Mouse (Mus musculus): ENCODE results near the gene Tpst1. TPM values are rescaled to one million over a fixed set of nuclear protein-coding genes. Genes with fewer than 3 reads are reported as not detected.

The Tpst1 gene
- polyA plus RNA-seq, 1 experiment from 2014 or later: 28.7 TPM

DNA sequence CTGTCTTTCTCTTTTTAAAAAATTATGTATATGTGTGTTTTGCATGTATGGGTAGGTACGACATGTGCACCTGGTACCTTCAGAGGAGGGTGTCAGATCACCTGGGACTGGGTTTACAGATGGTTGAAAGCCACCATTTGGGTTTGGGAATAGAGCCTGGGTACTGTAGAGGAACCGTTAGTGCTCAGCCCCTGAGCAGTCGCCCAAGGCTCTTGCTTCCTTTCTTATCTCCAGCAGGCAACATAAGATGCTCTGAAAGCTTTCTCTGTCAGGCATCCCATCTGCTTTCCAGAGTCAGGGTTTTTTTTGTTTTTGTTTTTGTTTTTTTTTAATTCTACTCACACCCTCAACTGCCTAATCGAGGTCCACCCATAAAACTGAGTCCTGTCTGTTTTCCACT, 92.1 kb downstream of the Tpst1 start:
- H3K4me1 ChIP-seq (replicated peaks; ENCODE audit: control insufficient read depth, insufficient read depth, low read length): no peaks in the 10 kb centered on the region
- H3K4me2 ChIP-seq (replicated peaks; ENCODE audit: low read depth): no peak overlapping the region
- no peaks in the 10 kb centered on the region for H3K27me3 ChIP-seq (replicated peaks; ENCODE audit: control insufficient read depth, insufficient read depth, low read length)
- no peak overlapping the region for H3K4me3 ChIP-seq (ENCODE audit: low read depth, low read length)
- H3K36me3 ChIP-seq (ENCODE audit: control insufficient read depth, insufficient read depth): no peaks in the 10 kb centered on the region
- no peak overlapping the region for H3K27ac ChIP-seq (ENCODE audit: low read depth, low read length)
- H3K9me3 ChIP-seq (ENCODE audit: control insufficient read depth): no peaks in the 10 kb centered on the region
- no peak for ATAC-seq
- WGBS: 82% methylated on average over 4 of the region's 4 CpGs
- TF ChIP-seq CTCF (IDR thresholded peaks at IDR 0.05; ENCODE audit: low read depth): no peak
- H3K9ac ChIP-seq (ENCODE audit: low read depth, low read length): no peak overlapping the region

DNA sequence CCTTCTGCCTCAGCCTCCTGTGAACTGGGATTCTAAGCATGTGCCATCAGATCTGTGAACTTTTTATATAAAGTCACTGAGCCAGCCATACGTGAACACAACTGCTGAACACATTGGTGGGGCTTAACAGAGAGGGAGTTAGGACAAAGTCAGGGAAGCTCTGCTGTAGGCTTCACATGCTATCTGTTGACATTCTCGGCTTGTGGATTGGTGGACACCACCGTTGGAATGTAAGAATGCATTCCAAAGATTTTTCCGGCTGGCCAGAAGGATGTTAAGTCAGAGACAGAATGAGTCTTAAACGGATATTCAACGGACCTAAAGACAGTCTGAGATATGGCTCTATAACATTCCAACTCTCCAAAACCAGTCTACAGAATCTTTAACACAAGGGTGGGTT, 96.0 kb downstream of the Tpst1 start:
- no peak overlapping the region for H3K27ac ChIP-seq (ENCODE audit: low read depth, low read length)
- 35% methylated on average over 6 of the region's 6 CpGs for WGBS

DNA sequence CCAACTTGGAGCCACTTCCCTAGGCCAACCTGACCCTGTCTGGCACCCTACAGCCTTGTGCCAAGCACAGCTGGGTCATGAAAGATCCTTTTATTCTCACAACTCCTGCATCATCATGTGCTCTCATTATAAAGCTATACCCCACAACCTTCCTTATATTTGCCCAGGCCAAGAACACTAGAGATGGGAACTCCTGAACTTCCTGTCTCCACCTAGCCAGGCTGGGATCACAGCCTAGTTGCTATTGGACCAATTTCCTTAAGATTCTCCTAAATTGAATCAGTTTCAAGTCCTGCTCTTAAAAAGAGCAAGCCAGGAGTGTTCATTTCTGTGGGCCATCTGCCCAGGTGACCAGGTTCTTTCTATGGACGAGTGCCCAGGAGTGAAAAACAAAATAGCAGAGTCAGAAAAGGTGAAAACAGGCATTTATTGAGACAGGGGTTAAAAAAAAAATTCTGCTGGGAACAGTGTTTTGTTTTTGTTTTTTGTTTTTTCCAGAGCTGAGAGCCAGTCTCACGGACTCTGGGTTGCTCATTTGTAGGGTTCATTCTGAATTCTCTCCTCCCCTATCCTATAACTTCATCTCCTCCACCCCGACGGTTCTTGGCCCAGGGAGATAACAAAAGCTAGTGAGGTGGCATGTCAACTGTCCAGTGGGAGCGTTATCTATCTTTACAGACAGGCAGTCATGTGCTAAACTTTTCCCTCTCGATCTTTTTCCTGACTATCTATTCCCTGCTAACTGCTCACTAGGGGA, 97.7 kb downstream of the Tpst1 start:
- H3K4me3 ChIP-seq (ENCODE audit: low read depth, low read length): peak overlapping the region; percentile 72
- no peaks in the 10 kb centered on the region for H3K27me3 ChIP-seq (replicated peaks; ENCODE audit: control insufficient read depth, insufficient read depth, low read length)
- H3K27ac ChIP-seq (ENCODE audit: low read depth, low read length): peak overlapping the region; percentile 92
- H3K9me3 ChIP-seq (ENCODE audit: control insufficient read depth): no peaks in the 10 kb centered on the region
- H3K9ac ChIP-seq (ENCODE audit: low read depth, low read length): peak overlapping the region; percentile 90
- 9% methylated on average over 6 of the region's 6 CpGs for WGBS
- TF ChIP-seq CTCF (IDR thresholded peaks at IDR 0.05; ENCODE audit: low read depth): no peak
- peaks cover 7% of the 10 kb centered on the region; the same call in 1 of the 2 replicates for H3K4me1 ChIP-seq (replicated peaks; ENCODE audit: control insufficient read depth, insufficient read depth, low read length)
- no peaks in the 10 kb centered on the region for H3K36me3 ChIP-seq (ENCODE audit: control insufficient read depth, insufficient read depth)
- no peak; the same call in 1 of the 2 replicates for ATAC-seq
- H3K4me2 ChIP-seq (replicated peaks; ENCODE audit: low read depth): peak overlapping the region; percentile 72

More for the DNA sequence above, 96.0 kb downstream of the Tpst1 start:
- no peaks in the 10 kb centered on the region for H3K9me3 ChIP-seq (ENCODE audit: control insufficient read depth)
- H3K4me3 ChIP-seq (ENCODE audit: low read depth, low read length): no peak overlapping the region
- H3K4me2 ChIP-seq (replicated peaks; ENCODE audit: low read depth): no peak overlapping the region
- no peaks in the 10 kb centered on the region for H3K27me3 ChIP-seq (replicated peaks; ENCODE audit: control insufficient read depth, insufficient read depth, low read length)
- no peak for TF ChIP-seq CTCF (IDR thresholded peaks at IDR 0.05; ENCODE audit: low read depth)
- H3K36me3 ChIP-seq (ENCODE audit: control insufficient read depth, insufficient read depth): no peaks in the 10 kb centered on the region
- ATAC-seq: no peak
- peaks cover 7% of the 10 kb centered on the region; the same call in 1 of the 2 replicates for H3K4me1 ChIP-seq (replicated peaks; ENCODE audit: control insufficient read depth, insufficient read depth, low read length)
- H3K9ac ChIP-seq (ENCODE audit: low read depth, low read length): no peak overlapping the region

DNA sequence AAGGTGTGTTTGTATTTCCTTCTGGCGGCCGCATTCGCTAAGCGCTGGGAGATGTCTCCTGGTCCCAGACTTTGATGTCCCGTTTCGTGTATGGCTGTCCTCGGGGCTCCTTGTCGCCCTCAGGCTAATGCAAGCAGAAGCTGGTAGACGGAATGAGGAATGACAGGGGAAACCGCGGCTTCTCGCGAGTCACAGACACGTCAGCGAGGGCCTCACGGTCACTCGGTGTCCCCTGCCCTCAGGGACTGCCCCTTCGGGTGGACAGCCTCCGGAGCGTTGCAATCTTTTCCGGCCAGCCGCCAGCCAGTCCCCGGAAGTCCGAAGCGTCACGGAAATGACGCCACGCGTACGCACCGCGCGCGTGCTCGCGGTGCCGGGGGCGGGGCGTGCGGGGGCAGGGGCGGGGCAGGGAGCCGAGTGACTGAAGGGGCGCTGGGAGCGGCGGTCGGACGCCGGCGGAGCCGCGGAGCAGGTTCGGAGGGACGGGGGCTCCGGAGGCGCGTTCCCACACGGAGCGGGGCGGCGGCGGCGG, 98.4 kb downstream of the Tpst1 start, which contains the start of gene Rabgef1:
Rabgef1 (plus strand) TSS at position 376 of the 532 bp plus-strand sequence.
- Histone ChIP-seq H3K9ac (ENCODE audit: low read depth, low read length) (peak within 1 kb of the TSS; percentile 90), H3K4me2 (replicated peaks; ENCODE audit: low read depth) (peak within 1 kb of the TSS; percentile 72), H3K9me3 (ENCODE audit: control insufficient read depth) (no peaks in the 10 kb centered on the region), H3K27ac (ENCODE audit: low read depth, low read length) (peak within 1 kb of the TSS; percentile 92), H3K27me3 (replicated peaks; ENCODE audit: control insufficient read depth, insufficient read depth, low read length) (no peaks in the 10 kb centered on the region), H3K4me3 (ENCODE audit: low read depth, low read length) (peak within 1 kb of the TSS; percentile 72), H3K36me3 (ENCODE audit: control insufficient read depth, insufficient read depth) (no peaks in the 10 kb centered on the region), H3K4me1 (replicated peaks; ENCODE audit: control insufficient read depth, insufficient read depth, low read length) (peaks cover 7% of the 10 kb centered on the region; the same call in 1 of the 2 replicates)
- TF ChIP-seq CTCF (IDR thresholded peaks at IDR 0.05; ENCODE audit: low read depth): no peak
- 0% methylated on average over 37 of the region's 62 CpGs for WGBS
- peak; percentile 97 for ATAC-seq

DNA sequence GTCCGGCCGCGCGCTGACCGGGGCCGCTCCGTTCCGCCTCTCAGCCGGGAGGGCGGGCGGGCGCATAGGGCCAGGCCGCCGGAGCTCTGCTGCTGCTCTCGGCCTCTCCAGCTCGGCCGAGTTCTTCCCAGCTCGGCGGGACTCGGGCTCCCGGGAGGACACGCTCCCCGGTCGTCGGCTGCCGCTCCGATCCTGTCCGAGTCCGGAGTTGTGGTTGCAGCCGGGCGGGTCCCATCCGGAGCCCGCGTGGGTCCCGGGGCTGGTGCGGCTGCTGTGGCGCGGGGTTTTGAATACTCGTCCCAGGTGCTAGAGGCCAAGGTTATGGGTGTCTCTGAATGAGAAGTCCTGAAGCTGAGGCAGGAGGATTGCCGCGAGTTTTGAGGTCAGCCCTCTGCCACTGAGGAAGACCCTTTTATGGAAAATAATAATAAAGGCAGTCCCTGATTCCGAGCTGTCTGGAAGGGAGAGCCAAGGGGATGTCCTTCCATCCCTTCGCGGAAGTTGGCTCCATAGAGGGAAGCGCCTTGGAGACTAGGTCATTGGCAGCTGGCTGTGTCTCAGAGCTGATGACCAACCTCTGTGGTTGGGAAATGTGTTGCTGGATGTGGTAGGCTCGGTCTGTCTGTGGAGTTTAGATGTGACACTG, 99.0 kb downstream of the Tpst1 start:
- Histone ChIP-seq H3K27ac (ENCODE audit: low read depth, low read length) (peak overlapping the region; percentile 92), H3K4me1 (replicated peaks; ENCODE audit: control insufficient read depth, insufficient read depth, low read length) (peaks cover 7% of the 10 kb centered on the region; the same call in 1 of the 2 replicates), H3K4me2 (replicated peaks; ENCODE audit: low read depth) (peak overlapping the region; percentile 72), H3K27me3 (replicated peaks; ENCODE audit: control insufficient read depth, insufficient read depth, low read length) (no peaks in the 10 kb centered on the region), H3K4me3 (ENCODE audit: low read depth, low read length) (peak overlapping the region; percentile 72), H3K9me3 (ENCODE audit: control insufficient read depth) (no peaks in the 10 kb centered on the region), H3K36me3 (ENCODE audit: control insufficient read depth, insufficient read depth) (no peaks in the 10 kb centered on the region), H3K9ac (ENCODE audit: low read depth, low read length) (peak overlapping the region; percentile 90)
- TF ChIP-seq CTCF (IDR thresholded peaks at IDR 0.05; ENCODE audit: low read depth): no peak
- 1% methylated on average over 38 of the region's 46 CpGs for WGBS
- peak; percentile 73 for ATAC-seq

DNA sequence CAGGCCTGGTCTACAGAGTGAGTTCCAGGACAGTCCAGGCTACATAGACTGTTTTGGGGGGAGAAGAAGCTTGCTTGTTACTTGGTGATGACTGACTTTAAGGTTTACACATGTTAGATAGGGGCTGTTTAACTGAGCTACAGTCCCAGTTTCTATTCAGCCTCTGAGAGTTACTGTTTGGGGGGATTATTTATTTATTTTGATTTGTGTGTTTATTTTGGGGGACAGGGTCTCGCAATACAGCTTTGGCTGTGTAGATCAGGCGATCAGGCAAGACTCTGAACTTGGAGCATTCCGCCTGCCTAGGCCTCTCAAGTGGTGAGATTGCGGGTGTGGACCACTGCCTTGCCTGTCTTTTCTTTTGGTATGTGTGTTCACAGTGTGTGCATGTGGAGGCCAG, 99.9 kb downstream of the Tpst1 start:
- no peak for ATAC-seq
- no peaks in the 10 kb centered on the region for H3K27me3 ChIP-seq (replicated peaks; ENCODE audit: control insufficient read depth, insufficient read depth, low read length)
- H3K9ac ChIP-seq (ENCODE audit: low read depth, low read length): no peak overlapping the region
- TF ChIP-seq CTCF (IDR thresholded peaks at IDR 0.05; ENCODE audit: low read depth): no peak
- peak overlapping the region; percentile 72; the same call in 1 of the 2 replicates for H3K4me3 ChIP-seq (ENCODE audit: low read depth, low read length)
- WGBS: 73% methylated on average over 4 of the region's 4 CpGs
- H3K4me2 ChIP-seq (replicated peaks; ENCODE audit: low read depth): peak overlapping the region; percentile 72
- H3K27ac ChIP-seq (ENCODE audit: low read depth, low read length): no peak overlapping the region
- H3K4me1 ChIP-seq (replicated peaks; ENCODE audit: control insufficient read depth, insufficient read depth, low read length): peaks cover 7% of the 10 kb centered on the region; the same call in 1 of the 2 replicates
- H3K36me3 ChIP-seq (ENCODE audit: control insufficient read depth, insufficient read depth): no peaks in the 10 kb centered on the region
- no peaks in the 10 kb centered on the region for H3K9me3 ChIP-seq (ENCODE audit: control insufficient read depth)

Measured in intestine, postnatal 0 days (tissue).